Mouse (Mus musculus): ENCODE measurements around the gene Slc2a5.

The Slc2a5 gene

GRCm38 (mm10) chr4:150102822-150103221, 16.3 kb upstream of the Slc2a5 start:
- DNase-seq (ENCODE audit: low spot score) = no peak

GRCm38 (mm10) chr4:150105671-150106070, 13.4 kb upstream of the Slc2a5 start:
- no peak for DNase-seq (ENCODE audit: low spot score)

- no peak for DNase-seq (ENCODE audit: low spot score)
These were observed 12.4 kb upstream of the Slc2a5 start for GRCm38 (mm10) chr4:150106637-150107036.

GRCm38 (mm10) chr4:150109636-150110035, 9.4 kb upstream of the Slc2a5 start:
- DNase-seq (ENCODE audit: low spot score) = no peak

- DNase-seq (ENCODE audit: low spot score) = no peak
These were observed 8.7 kb upstream of the Slc2a5 start for GRCm38 (mm10) chr4:150110373-150110772.

GRCm38 (mm10) chr4:150112867-150113266, 6.2 kb upstream of the Slc2a5 start:
- DNase-seq (ENCODE audit: low spot score) = peak; percentile 56

GRCm38 (mm10) chr4:150114505-150115061, 4.5 kb upstream of the Slc2a5 start:
- DNase-seq (ENCODE audit: low spot score) = no peak

- no peak for DNase-seq (ENCODE audit: low spot score)
These were observed 1.8 kb upstream of the Slc2a5 start for GRCm38 (mm10) chr4:150117311-150117710.

- DNase-seq (ENCODE audit: low spot score) = no peak
These were observed 920 bp upstream of the Slc2a5 start for GRCm38 (mm10) chr4:150118163-150118562.

GRCm38 (mm10) chr4:150119640-150120039, 557 bp downstream of the Slc2a5 start:
- no peak for DNase-seq (ENCODE audit: low spot score)

- DNase-seq (ENCODE audit: low spot score) = no peak
These were observed 1.2 kb downstream of the Slc2a5 start for GRCm38 (mm10) chr4:150120173-150120833.

GRCm38 (mm10) chr4:150121430-150121829, 2.3 kb downstream of the Slc2a5 start:
- DNase-seq (ENCODE audit: low spot score) = no peak

GRCm38 (mm10) chr4:150122476-150122875, 3.4 kb downstream of the Slc2a5 start:
- no peak for DNase-seq (ENCODE audit: low spot score)

GRCm38 (mm10) chr4:150126373-150126772, 7.3 kb downstream of the Slc2a5 start:
- no peak for DNase-seq (ENCODE audit: low spot score)

GRCm38 (mm10) chr4:150127894-150128293, 8.8 kb downstream of the Slc2a5 start:
- DNase-seq (ENCODE audit: low spot score) = no peak

- DNase-seq (ENCODE audit: low spot score) = no peak
These were observed 9.5 kb downstream of the Slc2a5 start for GRCm38 (mm10) chr4:150128571-150128970.

GRCm38 (mm10) chr4:150130661-150131060, 11.6 kb downstream of the Slc2a5 start:
- DNase-seq (ENCODE audit: low spot score) = no peak

- DNase-seq (ENCODE audit: low spot score) = peak; percentile 51
These were observed 13.7 kb downstream of the Slc2a5 start for GRCm38 (mm10) chr4:150132692-150133271.

- no peak for DNase-seq (ENCODE audit: low spot score)
These were observed 16.2 kb downstream of the Slc2a5 start for GRCm38 (mm10) chr4:150135254-150135653.

- peak; percentile 79 for DNase-seq (ENCODE audit: low spot score)
These were observed 17.6 kb downstream of the Slc2a5 start for GRCm38 (mm10) chr4:150136693-150137092.

- no peak for DNase-seq (ENCODE audit: low spot score)
These were observed 18.4 kb downstream of the Slc2a5 start for GRCm38 (mm10) chr4:150137368-150138083.

- DNase-seq (ENCODE audit: low spot score) = peak; percentile 52
These were observed 19.0 kb downstream of the Slc2a5 start for GRCm38 (mm10) chr4:150138084-150138543.

- DNase-seq (ENCODE audit: low spot score) = no peak
These were observed 20.0 kb downstream of the Slc2a5 start for GRCm38 (mm10) chr4:150139090-150139489.
